Mouse (Mus musculus) lung, adult 2 months (tissue): ENCODE results near the gene Hist1h3d. TPM values are rescaled to one million over a fixed set of nuclear protein-coding genes. Genes with fewer than 3 reads are reported as not detected.
"Not testable (repeated sequence)": the region's sequence is repeated elsewhere in the genome, so short reads cannot be mapped to it uniquely, and the experiment has no call there.

Experiments used
- DNase-seq: peaks from one replicate; pipeline ENCODE4 v3.0.0; 2022
- H3K4me1 ChIP-seq: fragments of 200-500 bp; 2 replicates; pipeline ENCODE4 v1.6.1; 2011; ENCODE audit warnings: low read length; ENCODE audit not compliant: control insufficient read depth, insufficient read depth
- H3K4me3 ChIP-seq: fragments of 200-500 bp; replicated peaks from 2 replicates; pipeline ENCODE3; 2011; ENCODE audit warnings: low read depth, mild to moderate bottlenecking, control low read depth, low read length; ENCODE audit errors: extremely low read depth
- CTCF ChIP-seq: fragments of 200-500 bp; IDR thresholded peaks from 2 replicates; pipeline ENCODE4 v1.5.1; 2011; ENCODE audit warnings: mild to moderate bottlenecking, low read length, control low read depth; ENCODE audit not compliant: insufficient read depth
- POLR2A ChIP-seq: fragments of 200-500 bp; IDR thresholded peaks from 2 replicates; pipeline ENCODE4 v1.6.1; 2011; ENCODE audit warnings: low read depth, mild to moderate bottlenecking, control low read depth, low read length, borderline replicate concordance; ENCODE audit errors: extremely low read depth
- WGBS: fragments of 180-500 bp; shearing (Covaris S2); methylation state at CpG from one replicate; pipeline ENCODE4 v1.1.7; 2018; 5-methylcytosine and 5-hydroxymethylcytosine counted together
- polyA plus RNA-seq: library from polyadenylated mRNA; depleted of rRNA; stranded (reverse); fragments of >200 nt; gene quantifications from 2 replicates; pipeline ENCODE4 v1.2.3, GENCODE M21; 2012; rRNA removed

Hist1h3d gene
- polyA plus RNA-seq, 1 experiment: 2.6 TPM

DNA sequence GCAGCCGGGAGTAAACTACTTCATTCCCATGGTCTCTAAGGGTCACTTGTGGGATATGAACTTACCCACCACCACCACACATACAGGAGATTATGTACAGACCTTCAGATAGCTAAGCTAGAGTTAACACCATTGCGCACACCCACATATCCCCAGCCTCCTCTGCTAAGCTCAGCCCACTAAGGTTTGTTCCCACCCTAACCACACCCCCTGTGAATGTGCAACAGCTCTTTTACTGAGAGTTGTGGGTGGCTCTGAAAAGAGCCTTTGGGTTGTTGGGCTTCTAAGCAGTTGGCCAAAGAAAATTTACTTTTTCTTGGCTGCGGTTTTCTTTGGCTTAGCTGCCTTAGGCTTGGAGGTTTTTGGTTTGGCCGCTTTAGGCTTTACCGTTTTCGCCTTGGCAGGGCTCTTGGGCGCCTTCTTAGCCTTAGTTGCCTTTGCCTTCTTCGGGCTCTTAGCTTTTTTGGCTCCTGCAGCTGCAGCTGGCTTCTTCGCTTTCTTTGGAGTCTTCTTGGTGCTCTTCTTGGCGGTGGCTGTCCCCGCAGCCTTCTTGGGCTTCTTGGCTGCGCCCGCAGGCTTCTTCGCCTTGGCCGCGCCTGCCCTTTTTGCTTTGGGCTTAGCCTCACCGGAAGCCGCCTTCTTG, 46.1 kb downstream of the Hist1h3d start:
- peak; percentile 82 for TF ChIP-seq POLR2A
- no peak for TF ChIP-seq CTCF
- Histone ChIP-seq H3K4me3 (peak overlapping the region; percentile 88), H3K4me1 (peaks cover 3% of the 10 kb centered on the region; the same call in 1 of the 2 replicates)
- DNase-seq: peak; percentile 65
- WGBS: under 1% methylated on average over 18 of the region's 18 CpGs

DNA sequence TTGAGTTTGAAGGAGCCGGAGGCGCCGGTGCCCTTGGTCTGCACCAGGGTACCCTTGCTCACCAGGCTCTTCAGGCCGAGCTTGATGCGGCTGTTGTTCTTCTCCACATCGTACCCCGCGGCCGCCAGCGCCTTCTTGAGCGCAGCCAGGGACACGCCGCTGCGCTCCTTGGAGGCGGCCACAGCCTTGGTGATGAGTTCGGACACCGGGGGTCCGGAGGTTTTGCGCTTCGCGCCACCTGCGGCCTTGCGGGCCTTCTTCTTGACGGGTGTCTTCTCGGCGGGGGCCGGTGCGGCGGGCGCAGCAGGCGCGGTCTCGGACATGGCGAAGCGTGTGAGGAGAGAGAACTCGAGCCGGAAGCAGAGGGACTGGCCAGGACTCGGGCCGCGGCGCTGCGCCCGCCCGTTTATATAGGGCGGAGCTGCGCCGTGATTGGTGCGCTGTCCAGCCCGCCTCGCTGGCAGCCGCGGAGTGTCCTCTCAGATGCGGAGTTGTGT, 46.7 kb downstream of the Hist1h3d start, which contains the start of gene Hist1h1e:
Gene Hist1h1e (minus strand): TSS at position 384 of the 497 bp plus-strand sequence.
- WGBS: under 1% methylated on average over 53 of the region's 53 CpGs
- DNase-seq: peak; percentile 92
- not testable (repeated sequence) for H3K4me1 ChIP-seq
- peak; percentile 96 for TF ChIP-seq POLR2A
- peak within 1 kb of the TSS; percentile 88 for H3K4me3 ChIP-seq

DNA sequence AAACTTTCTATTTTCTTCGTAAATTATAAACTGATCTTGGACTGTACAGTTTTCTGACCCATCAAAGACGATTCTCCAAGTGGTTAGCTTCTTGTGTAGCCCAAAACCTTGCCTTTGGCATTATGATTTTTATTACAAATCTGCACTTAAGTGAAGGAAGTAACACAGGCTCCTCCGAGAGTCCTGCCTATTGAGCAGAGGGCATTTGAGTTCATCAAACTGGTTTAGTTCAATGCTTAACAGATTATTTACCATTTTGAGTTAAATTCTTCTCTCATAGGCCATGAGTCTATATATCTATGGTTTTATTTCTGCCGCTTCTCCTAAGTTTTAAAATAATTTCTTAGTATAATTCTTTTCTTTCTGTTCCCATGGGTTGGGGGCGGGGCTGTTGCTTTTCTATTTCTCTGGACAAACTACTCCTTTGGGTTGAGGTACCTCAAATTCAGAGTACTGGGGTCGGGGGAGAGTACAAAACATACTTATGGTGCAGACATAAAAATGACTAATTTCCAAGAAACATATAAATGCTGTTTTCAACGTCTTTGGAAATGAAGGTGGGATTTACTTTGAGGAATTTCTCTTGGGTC, 47.4 kb downstream of the Hist1h3d start:
- no peak for TF ChIP-seq POLR2A
- no peak for TF ChIP-seq CTCF
- DNase-seq: no peak
- Histone ChIP-seq H3K4me3 (peak overlapping the region; percentile 19), H3K4me1 (peaks cover 3% of the 10 kb centered on the region; the same call in 1 of the 2 replicates)
- WGBS: 22% methylated on average over 7 of the region's 7 CpGs

Other genes with a start within 250 kb of the Hist1h3d start
- 1.4 and 2.4 TPM in 2 replicates for gene Zfp322a, start 206.6 kb upstream of the Hist1h3d start, polyA plus RNA-seq
- 2.7 and 3.3 TPM in 2 replicates for gene Abt1, start 151.9 kb upstream of the Hist1h3d start, polyA plus RNA-seq
- not detected in 2 replicates for gene Btn1a1, start 109.9 kb upstream of the Hist1h3d start, polyA plus RNA-seq
- gene Btn2a2, start 86.9 kb upstream of the Hist1h3d start, polyA plus RNA-seq: not detected in 2 replicates
- gene Hist1h4h, start 44.7 kb upstream of the Hist1h3d start, polyA plus RNA-seq: 27.1 and 28.0 TPM in 2 replicates
- gene Hist1h2af, start 41.9 kb upstream of the Hist1h3d start, polyA plus RNA-seq: 28.7 and 47.1 TPM in 2 replicates
- gene Hist1h3g, start 40.3 kb upstream of the Hist1h3d start, polyA plus RNA-seq: 2.1 and 2.3 TPM in 2 replicates
- 0.66 and 0.87 TPM in 2 replicates for gene Hist1h2bh, start 32.4 kb upstream of the Hist1h3d start, polyA plus RNA-seq
- 1.3 and 1.7 TPM in 2 replicates for gene Hist1h3f, start 31.7 kb upstream of the Hist1h3d start, polyA plus RNA-seq
- 1.4 and 1.8 TPM in 2 replicates for gene Hist1h4f, start 24.1 kb upstream of the Hist1h3d start, polyA plus RNA-seq
- 0.10 and 0.12 TPM in 2 replicates for gene Hist1h1d, start 22.5 kb upstream of the Hist1h3d start, polyA plus RNA-seq
- gene Hist1h3e, start 13.4 kb upstream of the Hist1h3d start, polyA plus RNA-seq: 8.4 and 9.2 TPM in 2 replicates
- gene Hist1h2ae, start 4.5 kb upstream of the Hist1h3d start, polyA plus RNA-seq: 1.8 and 2.3 TPM in 2 replicates
- gene Hist1h2bg, start 4.4 kb upstream of the Hist1h3d start, polyA plus RNA-seq: 9.8 and 22.7 TPM in 2 replicates
- 2.7 and 3.4 TPM in 2 replicates for gene Hist1h2bf, start 1.6 kb upstream of the Hist1h3d start, polyA plus RNA-seq
- 1.2 and 2.0 TPM in 2 replicates for gene Hist1h2ad, start 1.4 kb upstream of the Hist1h3d start, polyA plus RNA-seq
- 9.0 and 9.5 TPM in 2 replicates for gene Hist1h4d, start 5.8 kb downstream of the Hist1h3d start, polyA plus RNA-seq
- 2.7 and 3.0 TPM in 2 replicates for gene Hist1h2be, start 45.4 kb downstream of the Hist1h3d start, polyA plus RNA-seq
- 2.0 and 2.4 TPM in 2 replicates for gene Hist1h1e, start 46.8 kb downstream of the Hist1h3d start, polyA plus RNA-seq
- gene Hist1h2ac, start 108.2 kb downstream of the Hist1h3d start, polyA plus RNA-seq: 0.45 and 0.61 TPM in 2 replicates
- gene Hist1h2bc, start 108.4 kb downstream of the Hist1h3d start, polyA plus RNA-seq: 142 and 182 TPM in 2 replicates
- gene Hist1h1t, start 120.1 kb downstream of the Hist1h3d start, polyA plus RNA-seq: not detected in 2 replicates
- gene Hist1h4c, start 122.7 kb downstream of the Hist1h3d start, polyA plus RNA-seq: 6.3 and 6.8 TPM in 2 replicates
- gene Hfe, start 135.1 kb downstream of the Hist1h3d start, polyA plus RNA-seq: 21.3 and 24.2 TPM in 2 replicates
- gene Hist1h1c, start 163.0 kb downstream of the Hist1h3d start, polyA plus RNA-seq: 38.1 and 46.7 TPM in 2 replicates
- 1.2 and 2.9 TPM in 2 replicates for gene Hist1h3c, start 169.8 kb downstream of the Hist1h3d start, polyA plus RNA-seq
- gene Hist1h2bb, start 171.0 kb downstream of the Hist1h3d start, polyA plus RNA-seq: 2.5 and 2.6 TPM in 2 replicates
- 2.0 and 3.9 TPM in 2 replicates for gene Hist1h2ab, start 175.4 kb downstream of the Hist1h3d start, polyA plus RNA-seq
- 2.6 and 3.8 TPM in 2 replicates for gene Hist1h3b, start 176.5 kb downstream of the Hist1h3d start, polyA plus RNA-seq
- 2.5 and 2.8 TPM in 2 replicates for gene Hist1h4b, start 181.2 kb downstream of the Hist1h3d start, polyA plus RNA-seq
- 2.4 and 2.9 TPM in 2 replicates for gene Hist1h4a, start 185.5 kb downstream of the Hist1h3d start, polyA plus RNA-seq
- 3.1 and 4.3 TPM in 2 replicates for gene Hist1h3a, start 186.6 kb downstream of the Hist1h3d start, polyA plus RNA-seq
- not detected in 2 replicates for gene Hist1h1a, start 187.9 kb downstream of the Hist1h3d start, polyA plus RNA-seq
- gene Trim38, start 194.2 kb downstream of the Hist1h3d start, polyA plus RNA-seq: 0.07 TPM in 1 of 2 replicates, not detected in the other
- gene Slc17a2, start 231.2 kb downstream of the Hist1h3d start, polyA plus RNA-seq: 0.32 and 0.52 TPM in 2 replicates